Mouse (Mus musculus) liver, embryonic 13.5 days (tissue): ENCODE data around the gene Gstt4. TPM values are rescaled to one million over a fixed set of nuclear protein-coding genes. Genes with fewer than 3 reads are reported as not detected.
"Not testable (repeated sequence)": the region's sequence is repeated elsewhere in the genome, so short reads cannot be mapped to it uniquely, and the experiment has no call there.

Experiments used
- ATAC-seq: fragments of 200-750 bp; cut with Nextera tagmentation; 2 replicates; pipeline ENCODE4 v1.8.0; 2017; ENCODE audit warnings: low read depth, mild to moderate bottlenecking, moderate number of reproducible peaks, moderate library complexity
- DNase-seq: peaks from one replicate; pipeline ENCODE4 v3.0.0; 2022
- H3K27ac ChIP-seq: fragments of 300-500 bp; sonication (generic); 2 replicates; pipeline ENCODE4 v1.5.1; 2015; ENCODE audit warnings: moderate library complexity, mild to moderate bottlenecking, inconsistent platforms
- H3K27me3 ChIP-seq: fragments of 300-500 bp; sonication (generic); 2 replicates; pipeline ENCODE4 v1.6.1; 2015; ENCODE audit warnings: mild to moderate bottlenecking, inconsistent platforms
- H3K36me3 ChIP-seq: fragments of 300-500 bp; sonication (generic); 2 replicates; pipeline ENCODE4 v1.6.1; 2015; ENCODE audit warnings: mild to moderate bottlenecking, inconsistent platforms
- H3K4me1 ChIP-seq: fragments of 300-500 bp; sonication (generic); replicated peaks from 2 replicates; pipeline ENCODE4 v1.6.1; 2015; ENCODE audit warnings: inconsistent platforms
- H3K4me2 ChIP-seq: fragments of 300-500 bp; sonication (generic); 2 replicates; pipeline ENCODE4 v1.6.1; 2015; ENCODE audit warnings: inconsistent platforms, mild to moderate bottlenecking, moderate library complexity
- H3K4me3 ChIP-seq: fragments of 300-500 bp; sonication (generic); replicated peaks from 2 replicates; pipeline ENCODE4 v1.5.1; 2015; ENCODE audit warnings: mild to moderate bottlenecking, inconsistent platforms
- H3K9ac ChIP-seq: fragments of 300-500 bp; sonication (generic); 2 replicates; pipeline ENCODE4 v1.6.1; 2015; ENCODE audit warnings: mild to moderate bottlenecking, inconsistent platforms
- H3K9me3 ChIP-seq: fragments of 300-500 bp; sonication (generic); replicated peaks from 2 replicates; pipeline ENCODE4 v1.6.1; 2016; ENCODE audit warnings: inconsistent platforms
- WGBS: fragments of 180-500 bp; shearing (Covaris S2); methylation state at CpG from one replicate; pipeline ENCODE4 v1.1.7; 2015; ENCODE audit not compliant: insufficient replicate concordance; 5-methylcytosine and 5-hydroxymethylcytosine counted together
- polyA plus RNA-seq: library from polyadenylated mRNA; unstranded; fragments of >200 nt; fragmentation: Nextera tagmentation; extraction: Ambion mirVana; gene quantifications from 2 replicates; pipeline ENCODE4 v1.2.1, GENCODE M21; 2015

The Gstt4 gene
- polyA plus RNA-seq, 1 experiment from 2014 or later: not detected

DNA sequence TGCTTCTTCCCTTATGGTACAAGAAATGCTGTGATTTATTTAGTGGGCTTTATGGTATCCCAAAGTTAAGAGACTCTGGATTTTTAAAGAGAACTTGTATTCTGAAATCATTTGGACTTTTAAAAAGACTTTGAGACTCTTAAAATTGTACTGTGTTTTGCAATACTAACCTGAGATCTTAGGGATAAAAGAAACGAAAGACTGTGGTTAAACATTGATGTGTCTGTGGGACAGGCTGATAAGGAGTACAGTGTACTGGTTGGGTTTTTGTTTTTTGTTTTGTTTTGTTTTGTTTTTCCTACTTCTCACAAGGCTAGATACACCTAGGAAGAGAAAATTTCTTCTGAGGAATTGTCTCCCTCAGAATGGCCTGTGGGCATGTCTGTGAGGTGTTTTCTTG, 36.9 kb downstream of the Gstt4 start:
- no peaks in the 10 kb centered on the region for H3K36me3 ChIP-seq
- ATAC-seq (no peak), DNase-seq (no peak)
- H3K4me2 ChIP-seq: no peak overlapping the region
- 19% methylated on average over 1 of the region's 1 CpGs for WGBS
- no peaks in the 10 kb centered on the region for H3K9me3 ChIP-seq
- H3K27me3 ChIP-seq: peaks cover 39% of the 10 kb centered on the region
- 0 out of 2 replicates have a peak, but pooled peaks cover 3% of the 10 kb centered on the region for H3K4me1 ChIP-seq
- H3K4me3 ChIP-seq: no peak overlapping the region
- no peak overlapping the region for H3K9ac ChIP-seq
- H3K27ac ChIP-seq: no peak overlapping the region

- H3K27me3 ChIP-seq: peaks cover 73% of the 10 kb centered on the region
- H3K9me3 ChIP-seq: no peaks in the 10 kb centered on the region
- WGBS: 1% methylated on average over 28 of the region's 28 CpGs
- peak within 1 kb of the TSS; percentile 49; the same call in 1 of the 2 replicates for H3K9ac ChIP-seq
- ATAC-seq: peak; percentile 43; the same call in 1 of the 2 replicates
- H3K36me3 ChIP-seq: no peaks in the 10 kb centered on the region
- H3K4me1 ChIP-seq: peaks cover 9% of the 10 kb centered on the region; the same call in 1 of the 2 replicates
- H3K4me3 ChIP-seq: peak within 1 kb of the TSS; percentile 51
- H3K27ac ChIP-seq: no peak within 1 kb of the TSS
- no peak for DNase-seq
- H3K4me2 ChIP-seq: peak within 1 kb of the TSS; percentile 63
These were observed 41.4 kb downstream of the Gstt4 start, which contains the start of the genes Gm20441 and Gstt3 for GRCm38 (mm10) chr10:75780769-75781578. Gene Gm20441, minus strand, starts transcription at chr10:75780954. Gene Gstt3, minus strand, starts transcription at chr10:75781414.

DNA sequence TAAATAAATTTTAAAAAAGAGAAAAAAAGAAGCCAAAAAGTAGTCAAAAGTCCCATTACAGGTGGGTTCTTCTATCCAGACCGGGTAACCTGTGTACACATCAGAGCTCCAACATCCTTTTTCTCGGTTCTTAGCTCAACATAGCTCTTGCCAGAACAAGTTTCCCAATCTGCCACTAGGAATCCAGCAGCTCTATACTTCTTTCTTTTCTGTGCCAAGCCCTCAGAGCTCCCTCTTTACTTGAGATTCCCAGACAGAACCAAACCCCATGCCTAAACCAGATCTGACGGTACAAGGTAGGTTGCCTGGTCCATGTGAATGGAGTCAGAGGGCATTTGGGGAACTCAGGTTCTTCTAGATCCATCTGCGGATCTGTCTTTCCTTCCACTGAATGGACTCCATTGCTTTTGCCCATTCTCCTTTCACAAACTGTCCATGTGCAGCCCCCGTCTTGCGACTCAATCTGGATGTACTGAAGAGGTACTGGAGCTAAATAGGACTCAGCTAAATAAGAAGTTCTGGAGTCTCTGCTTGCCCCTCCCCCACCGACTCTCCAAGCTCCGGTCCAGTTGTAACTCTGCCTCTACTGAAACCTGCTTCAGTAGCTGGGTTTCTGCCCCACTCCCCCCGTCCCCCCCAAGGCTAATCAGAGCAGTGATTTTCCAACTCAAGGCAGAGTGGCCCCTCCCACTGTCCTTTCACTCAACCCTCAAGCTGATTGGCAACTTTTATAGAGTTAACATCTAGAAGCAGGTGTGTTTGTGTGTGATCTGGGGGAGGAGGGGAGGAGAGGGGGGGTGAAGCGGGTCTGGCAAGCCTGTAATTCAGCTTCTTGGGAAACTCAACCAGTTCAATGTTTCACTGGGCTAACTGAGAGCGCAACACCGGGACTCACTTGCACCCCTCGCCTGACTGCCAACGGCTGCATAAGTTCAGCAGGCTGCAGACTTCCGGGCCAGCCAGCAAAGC, 42.9 kb downstream of the Gstt4 start:
- no peak overlapping the region for H3K9ac ChIP-seq
- no peak for DNase-seq
- H3K36me3 ChIP-seq: no peaks in the 10 kb centered on the region
- peaks cover 9% of the 10 kb centered on the region; the same call in 1 of the 2 replicates for H3K4me1 ChIP-seq
- 0 out of 2 replicates have a peak overlapping the region, but pooled peaks have one; percentile 1 for H3K4me3 ChIP-seq
- WGBS: 32% methylated on average over 15 of the region's 15 CpGs
- H3K27me3 ChIP-seq: peaks cover 73% of the 10 kb centered on the region
- H3K27ac ChIP-seq: no peak overlapping the region
- H3K9me3 ChIP-seq: no peaks in the 10 kb centered on the region
- H3K4me2 ChIP-seq: peak overlapping the region; percentile 63
- ATAC-seq: no peak

- DNase-seq: no peak
- Histone ChIP-seq H3K27ac (no peak overlapping the region), H3K4me2 (no peak overlapping the region), H3K27me3 (peaks cover 60% of the 10 kb centered on the region), H3K4me1 (peaks cover 16% of the 10 kb centered on the region), H3K4me3 (no peak overlapping the region), H3K9me3 (no peaks in the 10 kb centered on the region), H3K36me3 (no peaks in the 10 kb centered on the region), H3K9ac (no peak overlapping the region)
- ATAC-seq: no peak
- WGBS: 63% methylated on average over 2 of the region's 2 CpGs
These were observed 44.5 kb downstream of the Gstt4 start for GRCm38 (mm10) chr10:75777885-75778284.

DNA sequence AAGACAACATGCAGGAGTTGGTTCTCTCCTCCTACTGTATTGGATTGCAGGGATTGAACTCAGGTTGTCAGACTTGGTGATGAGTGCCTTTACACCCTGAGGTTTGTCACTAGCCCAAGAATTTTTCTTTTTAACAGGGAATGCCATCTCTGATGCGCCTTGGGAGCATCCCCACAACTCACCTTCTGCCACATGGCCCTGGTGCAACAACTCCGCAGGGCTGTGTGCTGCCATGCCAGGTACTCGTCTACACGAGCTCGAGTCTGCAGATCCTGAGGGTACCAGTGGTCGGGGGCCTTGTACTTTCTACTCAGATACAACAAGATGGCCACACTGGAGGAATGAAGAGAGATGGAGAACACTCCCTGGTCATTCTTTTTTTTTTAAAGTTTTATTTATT, 45.8 kb downstream of the Gstt4 start:
- H3K27ac ChIP-seq: no peak overlapping the region
- no peak overlapping the region for H3K9ac ChIP-seq
- no peaks in the 10 kb centered on the region for H3K36me3 ChIP-seq
- H3K9me3 ChIP-seq: no peaks in the 10 kb centered on the region
- no peak for DNase-seq
- no peak overlapping the region for H3K4me3 ChIP-seq
- peaks cover 30% of the 10 kb centered on the region for H3K4me1 ChIP-seq
- H3K4me2 ChIP-seq: no peak overlapping the region
- no peak for ATAC-seq
- H3K27me3 ChIP-seq: peaks cover 49% of the 10 kb centered on the region
- WGBS: 72% methylated on average over 6 of the region's 6 CpGs

- Histone ChIP-seq H3K27ac (no peak overlapping the region), H3K9ac (no peak overlapping the region), H3K27me3 (peaks cover 29% of the 10 kb centered on the region), H3K9me3 (no peaks in the 10 kb centered on the region), H3K4me2 (no peak overlapping the region), H3K4me3 (no peak overlapping the region), H3K36me3 (no peaks in the 10 kb centered on the region), H3K4me1 (peaks cover 25% of the 10 kb centered on the region)
- ATAC-seq (no peak), DNase-seq (no peak)
- WGBS: 74% methylated on average over 9 of the region's 9 CpGs
These were observed 47.8 kb downstream of the Gstt4 start for GRCm38 (mm10) chr10:75774587-75774986.

- 75% methylated on average over 5 of the region's 5 CpGs for WGBS
- Histone ChIP-seq H3K4me1 (peaks cover 25% of the 10 kb centered on the region), H3K27ac (no peak overlapping the region), H3K4me2 (no peak overlapping the region), H3K9me3 (no peaks in the 10 kb centered on the region), H3K4me3 (no peak overlapping the region), H3K9ac (no peak overlapping the region), H3K27me3 (peaks cover 24% of the 10 kb centered on the region), H3K36me3 (no peaks in the 10 kb centered on the region)
- DNase-seq: no peak
- ATAC-seq: no peak
These were observed 48.2 kb downstream of the Gstt4 start for GRCm38 (mm10) chr10:75774102-75774501.

DNA sequence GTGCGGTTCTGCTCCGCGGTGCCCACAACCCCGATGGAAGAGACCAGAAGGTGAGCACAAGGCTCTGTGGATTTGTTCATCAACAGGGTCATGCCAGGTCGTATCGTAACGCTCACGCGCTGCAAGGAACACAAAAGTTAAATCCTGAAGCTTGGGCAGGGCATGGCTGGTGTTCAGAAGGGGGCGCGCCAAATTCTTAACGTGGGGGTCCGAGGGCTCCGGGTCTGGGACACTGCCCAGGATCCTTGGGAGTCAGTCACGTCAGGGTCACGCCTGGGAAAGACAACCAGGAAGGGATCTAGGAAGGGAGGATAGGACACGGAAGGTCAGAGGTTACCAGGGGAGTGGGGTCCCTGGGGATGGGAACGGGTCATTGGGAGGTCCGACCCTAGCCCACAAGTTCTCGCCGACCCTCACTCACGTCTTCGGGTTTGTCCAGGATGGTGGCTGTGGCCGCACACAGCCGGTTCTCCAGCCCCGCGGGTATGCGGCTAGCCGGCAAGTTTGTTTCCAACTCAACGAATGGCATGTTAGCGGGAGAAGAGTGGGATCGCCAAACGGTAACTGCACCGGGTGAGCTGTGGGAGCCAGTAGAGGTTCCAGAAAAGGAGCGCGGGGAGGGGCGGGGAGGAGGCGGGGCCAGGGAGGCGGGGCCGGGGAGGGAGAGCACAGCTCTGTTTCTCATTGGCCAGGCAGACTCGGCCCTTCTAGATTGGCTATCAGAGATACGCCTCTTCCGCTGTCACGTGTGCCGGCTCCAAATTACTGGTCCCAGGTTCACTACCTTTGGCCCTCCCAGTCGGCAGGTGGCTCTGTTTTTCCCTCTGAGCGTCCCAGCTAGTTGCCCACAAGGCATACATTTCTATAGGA, 49.3 kb downstream of the Gstt4 start, which contains the start of gene Ddt:
TSS of gene Ddt (minus strand) at position 620 of the 870 bp plus-strand sequence.
- peak within 1 kb of the TSS; percentile 93 for H3K4me2 ChIP-seq
- no peaks in the 10 kb centered on the region for H3K9me3 ChIP-seq
- peak within 1 kb of the TSS; percentile 76 for H3K9ac ChIP-seq
- 1% methylated on average over 46 of the region's 47 CpGs for WGBS
- DNase-seq (peak; percentile 80), ATAC-seq (peak; percentile 90)
- peaks cover 25% of the 10 kb centered on the region for H3K4me1 ChIP-seq
- H3K27me3 ChIP-seq: peaks cover 14% of the 10 kb centered on the region
- peak within 1 kb of the TSS; percentile 71 for H3K4me3 ChIP-seq
- no peaks in the 10 kb centered on the region for H3K36me3 ChIP-seq
- H3K27ac ChIP-seq: peak within 1 kb of the TSS; percentile 59

DNA sequence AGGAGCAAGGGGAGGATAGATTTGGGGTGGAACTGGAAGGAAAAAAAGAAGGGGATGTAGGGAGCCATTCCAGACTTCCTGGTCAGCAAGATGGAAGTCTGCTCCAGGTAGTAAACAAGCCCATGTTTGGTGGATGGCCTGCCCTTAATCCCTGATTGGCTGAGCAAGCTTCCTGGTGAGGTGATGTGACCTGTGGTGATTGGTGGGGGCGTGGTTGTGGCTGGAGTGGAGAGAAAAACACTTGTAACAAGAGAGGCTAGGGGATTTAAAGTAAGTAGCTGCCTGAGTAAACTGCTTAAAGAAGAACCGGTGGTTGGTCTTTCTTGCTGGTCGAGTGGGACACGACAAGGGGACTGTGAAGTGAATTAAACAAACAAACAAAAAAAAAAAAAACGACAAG, 54.6 kb downstream of the Gstt4 start:
- not testable (repeated sequence) for H3K4me3 ChIP-seq, ATAC-seq, H3K4me2 ChIP-seq, H3K9ac ChIP-seq, H3K27me3 ChIP-seq, H3K36me3 ChIP-seq, H3K27ac ChIP-seq, H3K9me3 ChIP-seq, DNase-seq
- H3K4me1 ChIP-seq: peaks cover 47% of the 10 kb centered on the region
- 29% methylated on average over 5 of the region's 5 CpGs for WGBS

GRCm38 (mm10) chr10:75766856-75767255, 55.5 kb downstream of the Gstt4 start:
- peaks cover 47% of the 10 kb centered on the region for H3K4me1 ChIP-seq
- H3K36me3 ChIP-seq: peaks cover 3% of the 10 kb centered on the region; the same call in 1 of the 2 replicates
- H3K9me3 ChIP-seq: no peaks in the 10 kb centered on the region
- no peak overlapping the region for H3K4me2 ChIP-seq
- ATAC-seq: no peak
- H3K4me3 ChIP-seq: no peak overlapping the region
- DNase-seq: no peak
- no peaks in the 10 kb centered on the region for H3K27me3 ChIP-seq
- 70% methylated on average over 6 of the region's 6 CpGs for WGBS
- H3K9ac ChIP-seq: no peak overlapping the region
- H3K27ac ChIP-seq: no peak overlapping the region
